Mouse (Mus musculus) embryonic stem cell, embryonic (primary cell): ENCODE data around the gene Hpca.

ENCODE experiments used
- CTCF ChIA-PET, 4 experiments: fragments of 300-600 bp in 2 of 4; fragments of 350-600 bp in 2 of 4; sonication (Branson Sonifier 250); formaldehyde crosslinking; loops; one replicate each; lab custom pipeline; 2022; ENCODE audit warnings: inconsistent platforms in 2 of 4; lab: Charles Lee
- POLR2A ChIA-PET, 4 experiments: fragments of 300-600 bp in 2 of 4; fragments of 350-600 bp in 2 of 4; sonication (Branson Sonifier 250); formaldehyde crosslinking; loops; one replicate each; lab custom pipeline; 2022; ENCODE audit warnings: antibody characterized with exemption in 4 of 4, inconsistent platforms in 1 of 4; lab: Charles Lee

Gene Hpca

GRCm38 (mm10) chr4:129107348-129107899 lies 14.4 kb downstream of the Hpca start:
- CTCF ChIA-PET, result interaction anchor here in 1 of 4 experiments (1.9 to 2.8 kb wide), 2 partner anchors 20 to 23 kb away, joined by 4 to 6 read pairs; no protein-coding TSS in a partner anchor

GRCm38 (mm10) chr4:129106073-129106472 lies 15.8 kb downstream of the Hpca start:
- ChIA-PET POLR2A (interaction anchor here in 2 of 4 experiments (0.5 to 4.5 kb wide), 12 partner anchors 10 to 344 kb away, joined by 3 to 25 read pairs (median 4); partner anchors contain the start of genes Hpca (in 2 of the 2) and Rnf19b (in 2 of the 2)), CTCF (interaction anchor here (0.5 to 1.9 kb wide), 14 partner anchors 9 to 431 kb away, joined by 3 to 10 read pairs (median 5); no protein-coding TSS in a partner anchor)

More at GRCm38 (mm10) chr4:129107348-129107899, 14.4 kb downstream of the Hpca start:
- POLR2A ChIA-PET, result interaction anchor here in 2 of 4 experiments (0.8 to 1.5 kb wide), 4 partner anchors 49 to 145 kb away, joined by 3 to 9 read pairs (median 4); partner anchors contain the start of genes Rnf19b (in 2 of the 2), Azin2 (in 1 of the 2), S100pbp (in 1 of the 2) and Yars (in 1 of the 2)

DNA sequence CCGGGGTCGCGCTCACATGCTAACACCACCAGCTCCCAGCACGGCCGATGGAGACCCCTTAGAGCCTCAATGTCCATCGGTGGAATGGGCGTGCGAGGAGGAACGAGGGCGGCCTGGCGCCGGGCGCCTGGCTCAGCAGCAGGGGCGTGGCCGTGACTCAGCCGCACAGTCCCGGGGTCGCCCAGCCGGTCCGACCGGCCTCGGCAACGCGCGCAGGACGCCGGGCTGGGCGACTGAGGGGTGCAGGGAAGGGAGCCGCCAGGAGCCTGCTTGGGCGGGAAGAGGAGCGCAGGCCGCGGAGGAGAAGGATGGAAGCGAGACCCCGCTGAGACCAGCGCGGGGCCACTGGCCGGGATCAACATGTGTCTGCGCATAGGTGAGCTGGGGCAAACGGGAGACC lies 16.5 kb downstream of the Hpca start, which contains the start of gene Tmem54:
Gene Tmem54, plus strand, starts transcription at position 193 of the 400 bp plus-strand sequence.
- ChIA-PET POLR2A (interaction anchor here in 2 of 4 experiments (0.5 to 4.5 kb wide), 12 partner anchors 10 to 345 kb away, joined by 3 to 25 read pairs (median 4); partner anchors contain the start of genes Hpca (in 2 of the 2) and Rnf19b (in 2 of the 2)), CTCF (interaction anchor here (0.6 to 1.6 kb wide), 10 partner anchors 8 to 958 kb away, joined by 3 to 8 read pairs (median 6); no protein-coding TSS in a partner anchor)

DNA sequence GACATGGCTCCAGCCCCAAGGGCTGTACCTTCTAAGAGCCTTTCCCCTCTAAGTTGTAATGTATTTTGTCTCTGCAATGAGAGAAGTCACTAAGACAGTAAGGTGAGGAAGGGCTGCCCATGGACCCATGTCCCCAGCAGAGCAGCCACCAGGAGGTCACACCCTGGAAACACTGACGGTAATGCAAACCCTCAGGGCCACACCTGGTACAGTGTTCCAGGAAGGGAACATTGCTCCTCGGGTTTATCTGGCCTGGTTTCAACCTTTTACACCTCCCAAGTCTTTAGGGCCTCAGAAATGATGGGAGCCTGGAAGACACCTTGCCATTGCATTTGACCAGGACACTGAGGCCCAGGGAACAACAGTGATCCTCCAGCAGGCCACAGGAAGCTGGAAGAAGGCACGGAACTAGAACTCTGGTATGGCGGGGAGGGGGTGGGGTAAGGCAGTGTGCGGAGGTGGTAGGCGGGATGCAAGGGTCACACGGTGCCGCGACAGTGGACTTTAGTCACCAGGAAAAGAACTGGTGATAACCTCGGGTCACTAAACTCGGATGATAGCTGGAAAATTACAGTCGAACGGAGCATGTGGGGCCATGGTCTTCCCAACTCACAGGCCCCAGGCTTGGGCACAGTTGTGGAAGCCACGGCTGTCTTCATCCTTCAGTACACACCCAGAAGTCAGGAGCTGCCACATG lies 19.6 kb downstream of the Hpca start:
- POLR2A ChIA-PET, result interaction anchor here in 3 of 4 experiments (0.6 to 4.5 kb wide), 8 partner anchors 14 to 155 kb away, joined by 3 to 25 read pairs (median 4); partner anchors contain the start of gene Rnf19b (in 1 of the 3)
- CTCF ChIA-PET, result interaction anchor here in 3 of 4 experiments (0.8 to 2.7 kb wide), 7 partner anchors 9 to 145 kb away, joined by 3 to 19 read pairs (median 9); no protein-coding TSS in a partner anchor

DNA sequence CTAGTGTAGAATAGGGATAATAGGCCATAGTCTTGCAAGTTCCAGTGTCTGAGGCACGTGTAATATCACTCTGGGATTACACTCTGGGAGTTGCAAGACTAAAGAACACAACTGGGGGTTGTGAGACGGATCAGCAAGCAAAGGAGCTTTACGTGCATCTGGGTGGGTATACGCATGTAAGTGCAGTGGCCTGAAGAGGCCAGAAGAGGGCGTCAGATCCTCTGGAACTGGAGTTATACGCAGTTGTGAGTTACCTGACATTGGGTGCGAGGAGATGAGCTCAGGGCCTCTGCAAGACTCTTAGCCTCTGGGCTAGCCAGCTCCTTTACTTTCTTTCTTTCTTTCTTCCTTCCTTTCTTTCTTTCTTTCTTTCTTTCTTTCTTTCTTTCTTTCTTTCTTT lies 24.8 kb downstream of the Hpca start:
- CTCF ChIA-PET, result interaction anchor here (0.6 to 2.9 kb wide), 19 partner anchors 8 to 302 kb away, joined by 3 to 22 read pairs (median 4); partner anchors contain the start of gene Tmem54 (in 3 of the 4)
- POLR2A ChIA-PET, result interaction anchor here (0.5 to 4.8 kb wide), 6 partner anchors 16 to 185 kb away, joined by 3 to 47 read pairs (median 4); partner anchors contain the start of gene Rnf19b (in 3 of the 4)

DNA sequence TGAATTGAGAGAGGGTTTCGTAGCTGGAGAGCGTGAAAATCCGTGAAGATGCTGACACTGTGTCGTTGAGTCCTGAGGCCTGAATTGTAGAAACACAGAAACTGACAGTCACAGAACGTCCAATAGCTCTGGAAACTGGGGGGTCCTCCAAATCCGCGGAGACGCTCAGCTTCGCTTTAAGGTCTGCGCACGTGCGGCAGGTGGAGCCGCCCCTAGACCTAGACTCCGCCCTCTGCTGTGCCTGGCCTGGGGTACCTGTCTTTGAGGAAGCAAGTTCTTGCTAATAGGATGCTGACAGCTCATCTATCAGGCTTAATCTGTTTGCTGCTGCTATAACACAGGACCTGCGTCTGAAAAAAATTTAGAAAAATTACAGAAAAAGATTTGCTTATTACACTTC lies 26.6 kb downstream of the Hpca start:
- CTCF ChIA-PET, result interaction anchor here (0.6 to 2.4 kb wide), 8 partner anchors 8 to 546 kb away, joined by 3 to 12 read pairs (median 4); partner anchors contain the start of gene Txlna (in 1 of the 4)
- POLR2A ChIA-PET, result interaction anchor here (0.6 to 4.8 kb wide), 24 partner anchors 8 to 384 kb away, joined by 3 to 47 read pairs (median 3); partner anchors contain the start of genes Rnf19b (in 3 of the 4) and Tmem54 (in 1 of the 4)

DNA sequence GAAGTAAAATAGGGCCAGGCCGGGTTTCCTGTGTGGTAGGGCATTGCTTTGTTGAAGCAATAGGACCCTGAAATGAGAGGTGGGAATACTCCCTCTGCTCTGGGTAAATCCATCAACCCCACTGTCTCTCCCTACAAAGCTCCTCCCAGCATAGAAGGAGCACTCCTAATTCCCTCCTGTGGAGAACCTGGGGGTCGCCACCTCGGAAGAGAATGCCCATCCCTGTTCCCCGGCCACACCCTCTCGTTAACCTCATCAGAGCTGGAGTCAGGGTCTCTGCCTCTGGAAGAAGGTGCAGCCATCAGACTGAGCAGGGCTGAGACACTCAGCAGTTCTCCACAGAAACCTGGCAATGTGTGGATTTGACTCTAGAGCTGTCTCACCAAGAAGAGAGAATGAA lies 34.0 kb downstream of the Hpca start:
- ChIA-PET POLR2A (interaction anchor here in 3 of 4 experiments (0.5 to 8.8 kb wide), 18 partner anchors 7 to 589 kb away, joined by 3 to 74 read pairs (median 4); partner anchors contain the start of gene Rnf19b (in 2 of the 3)), CTCF (interaction anchor here in 3 of 4 experiments (0.5 to 1.7 kb wide), 7 partner anchors 9 to 142 kb away, joined by 3 to 9 read pairs (median 4); no protein-coding TSS in a partner anchor)

GRCm38 (mm10) chr4:129086078-129086477 lies 35.8 kb downstream of the Hpca start:
- ChIA-PET CTCF (interaction anchor here (0.9 to 2.1 kb wide), 9 partner anchors 27 to 374 kb away, joined by 3 to 14 read pairs (median 4); no protein-coding TSS in a partner anchor), POLR2A (interaction anchor here (0.6 to 8.8 kb wide), 12 partner anchors 9 to 125 kb away, joined by 3 to 74 read pairs (median 5); partner anchors contain the start of genes Rnf19b (in 3 of the 4) and Hpca (in 1 of the 4))

DNA sequence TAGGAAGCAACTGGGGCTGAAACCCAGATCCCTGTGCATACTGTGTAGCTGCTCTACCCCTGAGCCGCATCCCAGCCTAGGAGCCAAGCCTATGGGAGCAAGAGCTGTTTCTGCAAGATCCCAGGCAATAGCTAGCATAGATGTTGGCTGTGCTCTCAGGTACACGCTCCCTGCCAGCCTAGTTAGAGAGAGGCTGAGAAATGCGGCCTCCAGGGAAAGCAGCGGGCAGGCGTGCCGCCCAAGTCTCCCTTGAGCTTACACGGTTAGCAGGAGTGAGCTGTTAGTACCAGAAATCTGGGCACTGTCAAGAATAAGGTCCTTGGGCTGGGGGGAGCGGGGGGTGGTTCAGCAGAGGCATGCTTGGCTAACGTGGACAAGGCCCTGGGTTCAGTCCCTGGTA lies 36.9 kb downstream of the Hpca start:
- CTCF ChIA-PET, result interaction anchor here (0.7 to 2.1 kb wide), 10 partner anchors 22 to 128 kb away, joined by 3 to 14 read pairs (median 4); no protein-coding TSS in a partner anchor
- POLR2A ChIA-PET, result interaction anchor here in 2 of 4 experiments (0.8 to 8.8 kb wide), 10 partner anchors 10 to 124 kb away, joined by 3 to 74 read pairs (median 5); partner anchors contain the start of genes Rnf19b (in 2 of the 2) and Azin2 (in 1 of the 2)

- POLR2A ChIA-PET, result interaction anchor here in 3 of 4 experiments (0.6 to 8.8 kb wide), 16 partner anchors 11 to 126 kb away, joined by 3 to 74 read pairs (median 3); partner anchors contain the start of genes Rnf19b (in 2 of the 3) and Azin2 (in 1 of the 3)
- CTCF ChIA-PET, result interaction anchor here (0.5 to 1.7 kb wide), 28 partner anchors 12 to 271 kb away, joined by 3 to 11 read pairs (median 4); partner anchors contain the start of genes Azin2 (in 1 of the 4) and Rnf19b (in 1 of the 4)
Measured at GRCm38 (mm10) chr4:129082379-129083115, 39.3 kb downstream of the Hpca start.

DNA sequence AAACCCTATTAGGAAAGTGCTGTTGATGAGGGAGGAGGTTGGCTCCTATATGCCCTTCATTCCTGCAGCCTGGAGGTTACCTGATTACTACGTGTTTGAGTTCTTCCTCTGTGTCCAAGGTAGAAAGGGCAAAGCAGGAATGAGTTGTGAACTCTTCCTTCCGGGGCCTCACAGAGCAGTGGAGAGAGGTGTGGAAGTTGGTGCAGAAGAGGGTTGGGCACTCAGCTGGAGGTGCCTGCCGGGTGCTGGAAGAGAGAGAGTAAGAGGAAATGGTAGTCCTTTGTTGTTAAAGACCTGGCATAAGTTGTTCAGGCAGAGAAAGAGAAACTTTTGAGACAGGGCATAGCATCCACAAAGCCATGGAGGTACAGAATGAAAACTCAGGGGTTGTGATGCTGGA lies 39.9 kb downstream of the Hpca start:
- ChIA-PET CTCF (interaction anchor here in 2 of 4 experiments (0.5 to 1.5 kb wide), 2 partner anchors 30 to 53 kb away, joined by 5 to 11 read pairs; no protein-coding TSS in a partner anchor), POLR2A (interaction anchor here (0.6 to 8.8 kb wide), 5 partner anchors 21 to 85 kb away, joined by 3 to 74 read pairs (median 6); partner anchors contain the start of gene Rnf19b (in 3 of the 4))

DNA sequence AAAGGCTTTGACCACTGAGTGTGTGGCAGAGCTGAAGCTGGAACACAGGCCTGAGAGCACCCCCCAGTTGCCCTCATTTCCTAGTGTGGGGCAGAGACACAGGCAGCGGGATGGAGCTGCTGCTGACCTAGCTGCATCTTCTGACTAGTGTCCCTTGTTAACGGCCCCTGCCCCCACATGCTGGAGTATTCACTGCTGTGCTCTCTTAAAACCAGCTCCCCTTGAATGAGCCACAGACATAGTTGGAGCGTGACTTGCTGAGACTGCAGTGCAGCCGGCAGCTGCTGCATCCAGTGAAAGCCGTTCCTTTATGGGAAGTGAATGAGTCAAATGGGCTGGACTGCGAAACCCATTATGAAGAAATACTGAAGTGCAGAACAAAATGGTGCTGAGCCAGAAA lies 40.3 kb downstream of the Hpca start:
- CTCF ChIA-PET, result no interaction called here
- POLR2A ChIA-PET, result interaction anchor here in 3 of 4 experiments (0.6 to 1.2 kb wide), 4 partner anchors 21 to 84 kb away, joined by 3 to 6 read pairs (median 4); partner anchors contain the start of gene Rnf19b (in 2 of the 3)

- ChIA-PET CTCF (no interaction called here), POLR2A (interaction anchor here in 2 of 4 experiments (1.1 to 1.2 kb wide), 3 partner anchors 23 to 84 kb away, joined by 3 to 6 read pairs (median 3); partner anchors contain the start of gene Rnf19b (in 2 of the 2))
Measured at GRCm38 (mm10) chr4:129081041-129081440, 40.8 kb downstream of the Hpca start.

- CTCF ChIA-PET, result no interaction called here
- POLR2A ChIA-PET, result interaction anchor here in 3 of 4 experiments (0.6 to 14.6 kb wide), 15 partner anchors 8 to 132 kb away, joined by 3 to 266 read pairs (median 4); partner anchors contain the start of gene Rnf19b (in 3 of the 3)
Measured at GRCm38 (mm10) chr4:129079126-129079525, 42.7 kb downstream of the Hpca start.

DNA sequence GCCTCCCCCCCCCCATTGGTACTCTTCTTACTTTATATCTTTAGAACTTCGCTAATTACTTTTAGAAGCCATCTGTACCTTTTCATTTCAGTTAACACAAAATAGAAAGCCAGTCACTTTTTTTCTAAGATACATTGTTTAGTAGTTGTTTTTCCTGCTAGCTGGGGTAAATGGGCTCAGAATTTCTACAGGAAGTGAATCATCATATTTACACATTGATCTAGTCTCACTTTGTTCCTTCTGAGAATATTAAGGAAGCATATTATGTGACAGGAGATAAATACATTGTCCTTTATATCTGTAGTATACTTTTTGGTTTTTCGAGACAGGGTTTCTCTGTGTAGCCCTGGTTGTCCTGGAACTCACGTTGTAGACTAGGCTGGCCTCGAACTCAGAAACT lies 53.0 kb downstream of the Hpca start:
- ChIA-PET CTCF (interaction anchor here in 1 of 4 experiments (0.9 kb wide), 1 partner anchor 52 kb away, joined by 4 read pairs; no protein-coding TSS in a partner anchor), POLR2A (interaction anchor here in 3 of 4 experiments (0.6 to 14.6 kb wide), 9 partner anchors 10 to 191 kb away, joined by 3 to 266 read pairs (median 4); partner anchors contain the start of gene Rnf19b (in 3 of the 3))
